Mouse (Mus musculus): ENCODE measurements around the gene Gm9112. TPM values are rescaled to one million over a fixed set of nuclear protein-coding genes. Genes with fewer than 3 reads are reported as not detected.
"Not testable (repeated sequence)": the region's sequence is repeated elsewhere in the genome, so short reads cannot be mapped to it uniquely, and the experiment has no call there.

Gm9112 gene
- polyA plus RNA-seq (2016; fragmentation: Nextera tagmentation; extraction: Ambion mirVana), result not detected in 2 replicates

GRCm38 (mm10) chrX:102707535-102707934 lies at the start of gene Gm9112, which contains the start of gene Dmrtc1b:
TSS of gene Gm9112 (minus strand) at chrX:102707635.
TSS of gene Dmrtc1b (plus strand) at chrX:102707865.
- ATAC-seq (ENCODE audit: insufficient number of reproducible peaks, low FRiP score), result not testable (repeated sequence)
- 80% methylated on average over 9 of the region's 10 CpGs for WGBS

GRCm38 (mm10) chrX:102724226-102724625 lies 16.8 kb upstream of the Gm9112 start:
- ATAC-seq (ENCODE audit: insufficient number of reproducible peaks, low FRiP score); H3K4me1 ChIP-seq (replicated peaks); H3K9ac ChIP-seq; H3K9me3 ChIP-seq (replicated peaks); H3K27ac ChIP-seq (ENCODE audit: poor library complexity, severe bottlenecking); H3K4me2 ChIP-seq; H3K27me3 ChIP-seq (replicated peaks); H3K4me3 ChIP-seq; H3K36me3 ChIP-seq: not testable (repeated sequence)
- 81% methylated on average over 6 of the region's 6 CpGs for WGBS

More at GRCm38 (mm10) chrX:102707535-102707934, at the start of gene Gm9112, which contains the start of gene Dmrtc1b:
- not testable (repeated sequence) for H3K9ac ChIP-seq; H3K4me1 ChIP-seq (replicated peaks); H3K9me3 ChIP-seq (replicated peaks); H3K27me3 ChIP-seq (replicated peaks); H3K36me3 ChIP-seq; H3K27ac ChIP-seq (ENCODE audit: poor library complexity, severe bottlenecking); H3K4me2 ChIP-seq; H3K4me3 ChIP-seq

- ATAC-seq (ENCODE audit: insufficient number of reproducible peaks, low FRiP score); H3K4me3 ChIP-seq: not testable (repeated sequence)
- WGBS, result 70% methylated on average over 3 of the region's 3 CpGs
These were observed 6.8 kb downstream of the Gm9112 start for GRCm38 (mm10) chrX:102700636-102701035.

GRCm38 (mm10) chrX:102689252-102689651 lies 18.2 kb downstream of the Gm9112 start:
- 7% methylated on average over 3 of the region's 4 CpGs for WGBS
- H3K27ac ChIP-seq (ENCODE audit: poor library complexity, severe bottlenecking), result not testable (repeated sequence)

More at GRCm38 (mm10) chrX:102700636-102701035, 6.8 kb downstream of the Gm9112 start:
- H3K4me2 ChIP-seq; H3K36me3 ChIP-seq; H3K9ac ChIP-seq; H3K27ac ChIP-seq (ENCODE audit: poor library complexity, severe bottlenecking); H3K4me1 ChIP-seq (replicated peaks); H3K27me3 ChIP-seq (replicated peaks); H3K9me3 ChIP-seq (replicated peaks): not testable (repeated sequence)

GRCm38 (mm10) chrX:102686872-102687271 lies 20.6 kb downstream of the Gm9112 start, which contains the start of gene Gm3880:
TSS of gene Gm3880 (minus strand) at chrX:102686972.
- WGBS, result 86% methylated on average over 5 of the region's 5 CpGs
- H3K9me3 ChIP-seq (replicated peaks); H3K36me3 ChIP-seq; H3K4me2 ChIP-seq; H3K27me3 ChIP-seq (replicated peaks); H3K4me3 ChIP-seq; ATAC-seq (ENCODE audit: insufficient number of reproducible peaks, low FRiP score); H3K9ac ChIP-seq; H3K4me1 ChIP-seq (replicated peaks); H3K27ac ChIP-seq (ENCODE audit: poor library complexity, severe bottlenecking): not testable (repeated sequence)

More at GRCm38 (mm10) chrX:102689252-102689651, 18.2 kb downstream of the Gm9112 start:
- H3K9ac ChIP-seq; H3K27me3 ChIP-seq (replicated peaks); ATAC-seq (ENCODE audit: insufficient number of reproducible peaks, low FRiP score); H3K36me3 ChIP-seq; H3K9me3 ChIP-seq (replicated peaks); H3K4me3 ChIP-seq; H3K4me1 ChIP-seq (replicated peaks); H3K4me2 ChIP-seq: not testable (repeated sequence)

GRCm38 (mm10) chrX:102684706-102685105 lies 22.7 kb downstream of the Gm9112 start:
- H3K36me3 ChIP-seq; H3K4me3 ChIP-seq; H3K27ac ChIP-seq (ENCODE audit: poor library complexity, severe bottlenecking); H3K4me1 ChIP-seq (replicated peaks); H3K9ac ChIP-seq; H3K27me3 ChIP-seq (replicated peaks); H3K9me3 ChIP-seq (replicated peaks); H3K4me2 ChIP-seq; ATAC-seq (ENCODE audit: insufficient number of reproducible peaks, low FRiP score): not testable (repeated sequence)
- 44% methylated on average over 3 of the region's 3 CpGs for WGBS

GRCm38 (mm10) chrX:102666641-102667040 lies 40.8 kb downstream of the Gm9112 start:
- Histone ChIP-seq H3K9ac (no peak overlapping the region), H3K36me3 (no peaks in the 10 kb centered on the region), H3K4me3 (no peak overlapping the region), H3K4me2 (no peak overlapping the region), H3K27ac (ENCODE audit: poor library complexity, severe bottlenecking) (no peak overlapping the region), H3K27me3 (replicated peaks) (no peaks in the 10 kb centered on the region), H3K4me1 (replicated peaks) (no peaks in the 10 kb centered on the region), H3K9me3 (replicated peaks) (no peaks in the 10 kb centered on the region)
- WGBS, result 69% methylated on average over 2 of the region's 2 CpGs
- no peak for ATAC-seq (ENCODE audit: insufficient number of reproducible peaks, low FRiP score)

GRCm38 (mm10) chrX:102660712-102661111 lies 46.7 kb downstream of the Gm9112 start:
- Histone ChIP-seq H3K9ac (no peak overlapping the region), H3K4me3 (no peak overlapping the region), H3K27me3 (replicated peaks) (no peaks in the 10 kb centered on the region), H3K36me3 (no peaks in the 10 kb centered on the region), H3K27ac (ENCODE audit: poor library complexity, severe bottlenecking) (no peak overlapping the region), H3K4me1 (replicated peaks) (no peaks in the 10 kb centered on the region), H3K4me2 (no peak overlapping the region), H3K9me3 (replicated peaks) (no peaks in the 10 kb centered on the region)
- no peak for ATAC-seq (ENCODE audit: insufficient number of reproducible peaks, low FRiP score)
- 15% methylated on average over 3 of the region's 3 CpGs for WGBS

Other genes starting within 250 kb of the Gm9112 start
- 5.2 and 6.8 TPM in 2 replicates for gene Hdac8, start 202.3 kb downstream of the Gm9112 start, polyA plus RNA-seq (2016; fragmentation: Nextera tagmentation; extraction: Ambion mirVana)
- gene Phka1, start 63.4 kb downstream of the Gm9112 start, polyA plus RNA-seq (2016; fragmentation: Nextera tagmentation; extraction: Ambion mirVana), result 12.5 and 12.8 TPM in 2 replicates
- gene Gm3880, start 20.7 kb downstream of the Gm9112 start, polyA plus RNA-seq (2016; fragmentation: Nextera tagmentation; extraction: Ambion mirVana), result not detected in 2 replicates
- gene Dmrtc1b, start 230 bp upstream of the Gm9112 start, polyA plus RNA-seq (2016; fragmentation: Nextera tagmentation; extraction: Ambion mirVana), result not detected in 2 replicates
- gene Dmrtc1c1, start 95.3 kb upstream of the Gm9112 start, polyA plus RNA-seq (2016; fragmentation: Nextera tagmentation; extraction: Ambion mirVana), result not detected in 2 replicates
- gene Dmrtc1c2, start 147.0 kb upstream of the Gm9112 start, polyA plus RNA-seq (2016; fragmentation: Nextera tagmentation; extraction: Ambion mirVana), result not detected in 2 replicates
- gene 1700031F05Rik, start 160.3 kb upstream of the Gm9112 start, polyA plus RNA-seq (2016; fragmentation: Nextera tagmentation; extraction: Ambion mirVana), result not detected in 2 replicates
- gene Dmrtc1a, start 201.1 kb upstream of the Gm9112 start, polyA plus RNA-seq (2016; fragmentation: Nextera tagmentation; extraction: Ambion mirVana), result 0.18 and 0.33 TPM in 2 replicates
- not detected in 2 replicates for gene 1700011M02Rik, start 201.3 kb upstream of the Gm9112 start, polyA plus RNA-seq (2016; fragmentation: Nextera tagmentation; extraction: Ambion mirVana)
- gene 1700018G05Rik, start 220.7 kb upstream of the Gm9112 start, polyA plus RNA-seq (2016; fragmentation: Nextera tagmentation; extraction: Ambion mirVana), result not detected in 2 replicates